Mouse (Mus musculus): ENCODE results near the gene Phf12.
"Not testable (repeated sequence)": the region's sequence is repeated elsewhere in the genome, so short reads cannot be mapped to it uniquely, and the experiment has no call there.

Gene Phf12

DNA sequence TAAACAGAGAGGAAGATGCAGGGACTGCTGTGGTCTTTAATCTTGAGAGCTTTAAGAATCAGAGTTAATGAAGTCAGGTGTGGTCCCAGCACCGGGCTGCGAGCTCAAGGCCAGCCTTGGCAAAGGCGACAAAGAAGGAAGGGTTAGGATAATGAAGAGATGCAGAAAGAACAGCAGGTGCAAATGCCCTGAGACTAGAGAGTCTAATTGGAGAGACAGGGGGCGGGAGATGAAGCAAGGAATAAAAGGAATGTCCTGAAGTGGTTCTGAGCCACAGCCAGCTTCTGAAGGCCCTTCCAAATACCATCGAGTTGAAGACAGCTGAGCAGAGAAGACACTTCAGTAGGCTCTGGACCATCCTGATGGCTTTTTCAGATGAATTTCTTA lies 50.2 kb downstream of the Phf12 start:
- DNase-seq, result peak; percentile 15

GRCm38 (mm10) chr11:78033931-78034617 lies 51.5 kb downstream of the Phf12 start:
- no peak for DNase-seq

DNA sequence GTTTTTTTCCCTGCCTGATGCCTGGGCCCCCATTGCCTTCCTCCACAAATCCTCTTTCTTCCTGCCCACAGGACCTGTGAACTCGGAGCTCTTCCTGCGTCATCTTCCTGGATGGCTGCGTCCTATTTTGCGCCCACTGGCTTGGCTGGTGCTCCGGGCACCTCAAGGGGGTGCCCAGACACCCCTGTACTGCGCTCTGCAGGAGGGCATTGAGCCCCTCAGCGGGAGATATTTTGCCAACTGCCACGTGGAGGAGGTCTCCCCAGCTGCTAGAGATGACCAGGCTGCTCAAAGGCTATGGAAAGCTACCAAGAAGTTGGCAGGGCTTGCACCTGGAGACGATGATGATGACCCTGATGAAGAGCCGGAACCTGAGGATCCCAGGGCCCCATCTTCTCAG lies 54.2 kb downstream of the Phf12 start:
- no peak for DNase-seq

DNA sequence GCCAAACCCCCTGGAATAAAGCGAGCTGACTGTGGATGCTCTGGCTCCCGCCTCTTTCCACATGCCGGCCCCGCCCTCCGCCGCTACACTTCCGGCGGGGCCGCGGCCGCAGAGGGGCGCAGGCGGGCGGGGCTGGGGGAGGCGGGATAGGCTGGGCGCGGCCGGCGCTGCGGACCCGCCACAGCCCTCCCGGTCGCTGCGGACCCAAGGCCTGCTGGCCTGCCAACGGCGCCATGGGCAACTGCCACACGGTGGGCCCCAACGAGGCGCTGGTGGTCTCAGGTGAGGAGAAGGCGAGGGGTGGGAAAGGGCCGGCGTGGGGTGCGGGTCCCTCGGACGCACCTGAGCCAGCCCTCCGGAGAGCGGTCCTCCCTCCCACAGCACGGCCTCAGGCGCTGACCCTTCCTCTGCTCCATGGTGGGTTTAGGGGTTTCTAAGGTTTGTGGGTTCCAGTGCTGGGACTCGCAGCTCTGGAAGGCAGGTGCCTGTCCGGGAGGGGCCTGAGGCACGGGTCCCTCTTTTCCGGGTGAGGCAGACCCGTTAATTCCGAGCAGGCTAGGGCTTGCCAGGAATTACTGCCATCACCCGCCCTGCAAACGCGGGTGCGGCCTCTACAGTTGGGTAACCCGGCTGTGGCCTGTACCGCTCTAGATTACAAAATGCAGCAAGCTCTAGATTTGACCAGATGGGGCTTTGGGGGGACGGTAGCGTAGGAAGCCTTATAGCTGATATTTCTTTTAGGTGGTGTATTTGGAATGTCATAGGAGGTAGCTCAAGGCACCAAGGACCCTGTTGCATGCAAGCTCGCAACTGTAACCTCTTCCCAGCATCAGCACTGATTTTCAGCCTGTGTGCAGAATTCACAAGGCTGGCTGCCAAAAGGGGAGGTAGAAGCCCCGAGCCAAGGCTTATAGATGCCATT lies 55.5 kb downstream of the Phf12 start, which contains the start of gene Flot2:
Gene Flot2, plus strand, starts transcription at position 101 of the 922 bp plus-strand sequence.
- peak; percentile 71 for DNase-seq

GRCm38 (mm10) chr11:78040878-78041277 lies 58.3 kb downstream of the Phf12 start:
- no peak for DNase-seq

DNA sequence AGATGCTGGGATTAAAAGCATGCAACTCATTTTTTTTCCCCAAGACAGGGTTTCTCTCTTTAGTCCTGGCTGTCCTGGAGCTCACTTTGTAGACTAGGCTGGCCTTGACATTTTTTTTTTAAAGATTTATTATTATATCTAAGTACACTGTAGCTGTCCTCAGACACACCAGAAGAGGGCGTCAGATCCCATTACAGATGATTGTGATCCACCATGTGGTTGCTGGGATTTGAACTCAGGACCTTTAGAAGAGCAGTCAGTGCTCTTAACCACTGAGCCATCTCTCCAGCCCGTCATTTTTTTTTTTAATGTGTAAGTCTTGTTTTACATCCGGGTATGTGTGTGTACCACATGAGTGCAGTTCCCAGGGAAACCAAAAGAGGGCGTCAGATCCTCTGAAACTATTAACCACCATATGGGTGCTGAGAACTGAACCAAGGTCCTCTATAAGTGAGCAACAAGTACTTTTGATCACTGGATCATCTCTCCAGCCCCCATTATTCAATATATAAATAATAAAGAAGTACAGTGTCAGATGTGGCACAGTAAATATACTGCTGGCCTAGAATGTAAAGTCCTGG lies 59.8 kb downstream of the Phf12 start:
- DNase-seq, result not testable (repeated sequence)

DNA sequence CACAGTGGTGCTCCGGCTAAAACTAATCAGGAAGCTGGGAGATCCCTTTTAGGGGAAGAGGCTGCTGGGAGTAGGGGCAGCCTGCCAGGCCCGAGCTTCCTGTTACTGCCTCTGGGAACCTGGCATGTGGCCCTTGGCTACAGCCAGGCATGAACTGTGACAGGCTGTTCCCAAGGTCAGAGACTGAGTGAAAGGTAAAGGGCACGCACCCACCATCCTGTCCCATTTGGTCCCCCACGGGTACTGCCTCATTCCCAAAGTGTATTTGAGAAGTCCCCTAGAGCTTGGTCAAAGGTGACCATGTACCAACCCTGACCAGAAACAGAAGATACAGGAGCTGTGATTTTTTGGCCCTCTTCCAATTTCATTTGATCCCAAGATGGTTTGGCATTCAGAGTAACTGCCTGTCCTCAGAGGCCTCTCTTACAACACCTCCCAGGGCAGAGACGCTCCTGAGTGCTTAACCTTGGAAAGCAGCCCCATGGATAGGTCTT lies 62.3 kb downstream of the Phf12 start:
- DNase-seq, result peak; percentile 93

GRCm38 (mm10) chr11:78048637-78049036 lies 66.1 kb downstream of the Phf12 start:
- not testable (repeated sequence) for DNase-seq

DNA sequence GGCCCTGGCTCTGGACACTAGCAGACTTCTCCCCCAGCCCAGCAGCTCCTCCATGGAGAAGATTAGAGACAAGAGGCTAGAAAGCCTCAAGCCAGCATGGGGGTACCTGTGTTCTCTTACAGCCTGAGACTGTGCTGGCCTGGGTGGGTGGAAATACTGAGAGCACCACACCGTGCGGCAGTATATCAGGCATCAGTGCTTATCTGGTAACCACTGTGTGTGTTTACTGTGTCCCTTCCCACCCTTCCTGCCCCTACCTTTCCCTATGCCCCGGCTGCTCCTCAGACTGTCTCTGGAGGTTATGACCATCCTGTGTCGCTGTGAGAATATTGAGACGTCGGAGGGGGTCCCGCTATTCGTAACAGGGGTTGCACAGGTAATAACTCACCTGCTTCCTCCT lies 70.5 kb downstream of the Phf12 start:
- no peak for DNase-seq

DNA sequence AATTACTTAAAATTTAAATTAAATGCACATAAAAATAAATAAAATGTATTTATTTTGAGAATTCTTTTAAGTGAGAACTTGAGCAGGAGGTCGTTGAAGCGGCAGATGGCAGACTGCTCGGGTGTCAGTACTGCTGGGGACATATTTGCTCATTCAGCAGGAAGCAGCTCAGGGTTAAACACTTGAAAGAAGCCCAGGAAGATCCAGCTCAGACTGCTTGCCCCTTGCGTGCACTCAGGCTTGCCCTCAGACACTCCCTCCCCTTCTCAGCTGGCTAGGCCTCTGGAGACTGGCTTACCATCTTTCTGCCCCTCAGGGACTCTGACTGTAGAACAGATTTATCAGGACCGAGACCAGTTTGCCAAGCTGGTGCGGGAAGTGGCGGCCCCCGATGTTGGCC lies 74.4 kb downstream of the Phf12 start:
- no peak for DNase-seq

DNA sequence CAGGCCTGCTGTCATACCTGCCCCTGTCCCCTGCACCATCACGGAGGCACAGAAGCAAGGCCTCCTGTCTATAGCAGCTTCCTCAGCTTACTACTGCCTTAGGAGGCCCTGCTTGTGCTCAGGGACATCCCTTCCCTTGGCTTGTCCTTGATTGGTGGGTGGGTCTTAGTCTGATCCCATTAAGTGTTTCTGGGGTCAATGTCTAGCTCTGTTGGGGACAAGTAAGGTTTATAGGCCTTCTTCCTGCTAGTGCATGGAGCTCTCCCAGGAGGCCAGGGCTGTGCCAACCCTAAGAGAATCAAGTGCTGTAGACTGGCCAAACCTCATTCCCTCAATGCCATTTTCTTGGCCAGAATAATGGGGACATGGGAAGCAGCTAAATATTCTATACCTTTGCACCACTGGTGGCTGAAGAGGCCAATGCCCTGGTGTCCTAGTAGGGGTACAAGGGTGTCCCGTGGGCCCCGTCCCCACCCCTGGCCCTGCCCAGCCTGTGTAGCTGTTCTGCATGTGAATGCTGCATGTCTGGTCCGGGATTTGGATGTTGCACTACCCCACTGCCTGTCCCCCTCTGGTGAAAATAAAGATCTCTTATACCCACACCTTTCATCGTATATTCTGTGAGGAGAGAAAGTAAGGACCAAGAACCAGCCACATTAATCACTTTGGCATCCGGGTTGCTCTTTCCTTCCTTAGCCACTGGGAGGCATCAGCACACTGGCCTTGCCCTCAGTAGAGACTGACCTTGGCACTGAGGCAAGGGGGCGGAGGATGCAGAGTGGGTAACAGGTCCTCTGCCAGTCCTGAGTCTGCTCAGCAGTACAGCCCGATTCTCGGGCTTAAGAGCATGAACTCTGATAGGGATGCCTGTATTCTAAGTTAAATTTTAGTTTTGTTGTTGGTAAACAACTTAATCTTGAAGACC lies 77.5 kb downstream of the Phf12 start:
- DNase-seq, result peak; percentile 89

DNA sequence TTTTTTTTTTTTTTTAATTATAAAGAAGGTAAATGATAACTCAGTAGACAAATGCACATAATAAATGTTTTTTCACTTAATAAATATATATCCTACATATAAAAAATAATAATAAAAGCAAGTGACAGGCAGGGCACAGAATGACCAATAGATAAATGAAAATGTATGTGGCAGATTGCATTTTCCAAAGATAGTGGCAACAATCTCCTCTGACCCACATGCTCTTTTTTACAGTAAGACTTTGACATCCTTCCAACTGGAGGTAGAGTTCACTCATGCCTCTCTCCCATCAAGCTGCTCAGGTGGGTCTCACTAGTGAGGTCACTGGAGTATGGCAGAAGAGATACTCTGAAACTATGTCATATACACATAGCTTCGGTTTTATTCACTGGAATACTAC lies 80.0 kb downstream of the Phf12 start:
- no peak for DNase-seq

DNA sequence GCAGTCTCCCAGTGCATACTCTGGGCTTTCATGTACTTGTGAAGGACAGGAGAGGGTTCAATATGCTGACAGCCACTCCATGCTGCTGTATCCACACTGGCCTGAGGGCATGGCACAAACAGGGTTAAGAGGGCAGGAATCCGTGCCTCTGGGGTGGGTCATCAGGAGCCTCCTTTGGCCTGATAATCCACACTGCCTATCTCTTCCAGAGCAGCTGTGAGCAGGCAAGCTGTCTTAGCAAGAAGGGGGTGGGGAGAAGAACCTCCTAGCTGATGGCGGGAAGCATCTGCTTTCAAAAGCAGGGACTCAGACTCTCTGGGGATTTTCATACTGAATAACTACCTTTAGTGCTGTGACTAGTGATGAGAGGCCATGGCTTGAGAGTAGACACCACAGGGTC lies 83.4 kb downstream of the Phf12 start:
- no peak for DNase-seq

- DNase-seq, result no peak
Measured at GRCm38 (mm10) chr11:78066641-78067040, 84.1 kb downstream of the Phf12 start.

DNA sequence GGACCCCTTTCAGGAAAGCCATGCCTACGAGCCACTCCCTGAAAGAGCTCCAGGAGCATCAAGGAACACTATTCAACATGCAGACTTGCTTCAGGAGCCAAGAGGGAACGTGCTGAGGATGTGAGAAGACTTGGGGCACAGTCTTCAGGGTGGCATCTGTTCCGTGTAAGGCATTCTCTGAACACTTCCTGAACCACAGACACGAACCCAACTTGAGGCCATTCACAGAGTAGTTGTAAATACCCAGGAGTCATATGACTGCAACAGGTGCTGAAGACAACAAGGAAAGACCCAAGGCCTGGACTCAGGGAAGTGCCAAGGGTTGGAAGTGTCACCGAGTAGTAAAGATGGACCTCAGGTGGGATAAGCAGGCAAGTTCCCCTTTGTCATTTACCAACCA lies 85.0 kb downstream of the Phf12 start:
- no peak for DNase-seq

GRCm38 (mm10) chr11:78069130-78069529 lies 86.6 kb downstream of the Phf12 start:
- no peak for DNase-seq

DNA sequence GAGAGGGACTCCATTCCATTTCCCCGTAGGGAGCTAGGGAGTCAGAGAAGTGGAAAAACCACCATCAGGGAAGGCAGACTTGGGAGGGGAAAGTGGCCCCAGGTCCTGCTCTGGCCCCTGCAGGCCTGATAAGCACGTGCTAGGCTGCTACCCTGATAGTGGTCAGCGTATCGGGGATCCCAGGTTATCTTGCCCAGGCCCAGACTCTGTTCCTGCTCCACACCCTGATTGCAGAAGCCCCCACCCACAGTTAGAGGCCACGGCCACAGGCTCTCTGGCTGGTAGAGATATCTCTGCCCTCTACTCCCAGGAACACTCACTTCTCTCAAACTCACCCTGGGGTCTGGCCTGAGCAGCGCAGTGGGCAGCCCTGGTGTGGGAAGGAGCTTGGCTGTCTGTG lies 87.1 kb downstream of the Phf12 start:
- DNase-seq, result no peak

- no peak for DNase-seq
Measured at GRCm38 (mm10) chr11:78071938-78072337, 89.4 kb downstream of the Phf12 start.

DNA sequence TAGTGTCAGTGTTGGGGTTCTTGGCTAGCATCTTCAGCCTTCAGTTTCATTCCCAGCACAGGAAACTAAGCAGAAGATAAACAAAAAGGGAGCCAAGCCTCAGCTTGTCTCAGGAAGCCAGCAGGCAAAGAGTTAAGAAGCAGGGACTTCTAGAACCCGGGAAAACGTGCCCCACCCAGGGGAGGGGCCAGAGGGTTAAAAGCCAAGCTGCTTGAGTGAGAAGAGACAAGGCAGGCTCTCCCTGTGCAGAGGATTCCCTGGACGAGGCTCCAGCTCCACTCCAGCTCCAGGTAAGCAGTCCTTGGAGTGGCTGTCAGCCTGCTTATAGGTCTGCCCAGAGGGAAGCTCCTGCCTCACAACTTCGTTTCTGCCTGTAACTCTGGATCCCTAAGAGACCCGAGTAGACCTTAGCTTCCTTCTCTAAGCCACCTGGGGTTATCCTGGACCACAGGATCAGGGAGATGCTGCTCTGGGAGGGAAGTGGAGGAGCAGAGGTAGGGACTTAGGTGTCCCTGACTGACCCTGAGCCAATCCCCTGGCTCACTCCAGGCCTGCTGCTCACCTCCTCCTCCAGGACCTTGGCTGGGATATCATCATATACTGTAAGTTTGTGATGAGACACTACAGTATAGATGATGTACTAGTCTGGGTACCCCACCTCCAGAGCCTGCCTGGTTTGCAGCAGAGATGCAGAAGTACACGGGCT lies 90.0 kb downstream of the Phf12 start:
- DNase-seq, result no peak

DNA sequence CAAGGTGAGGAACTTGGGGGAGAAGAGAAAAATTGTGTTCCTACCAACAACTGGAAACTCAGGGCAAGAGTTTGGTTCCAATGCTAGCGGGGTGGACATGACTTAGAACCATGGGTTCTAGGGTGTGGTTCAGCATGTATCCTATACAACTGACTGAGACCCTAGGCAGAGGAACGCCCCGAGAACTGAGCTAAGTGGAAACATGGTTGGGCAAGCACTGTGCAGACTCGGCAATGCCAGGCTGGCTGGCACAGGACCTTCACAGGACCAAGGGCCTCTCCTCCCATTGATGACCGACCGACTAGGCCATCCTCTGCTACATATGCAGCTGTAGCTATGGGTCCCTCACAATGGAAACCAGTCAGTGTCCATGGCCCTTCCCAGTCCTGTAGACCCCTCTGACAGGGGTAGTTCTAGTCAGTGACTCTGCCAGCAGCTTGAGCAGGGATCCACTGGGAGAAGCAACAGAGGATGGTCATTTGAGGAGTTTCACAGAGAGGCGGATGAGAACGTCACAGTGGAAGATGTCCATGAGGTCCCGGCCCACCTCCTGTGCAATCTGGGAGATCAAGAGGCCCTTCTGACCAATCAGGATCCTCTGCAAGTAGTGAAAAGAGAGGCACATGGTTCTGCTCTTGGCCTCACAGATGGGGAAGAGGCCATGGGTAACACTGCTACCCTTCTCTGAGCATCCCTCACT lies 91.2 kb downstream of the Phf12 start:
- DNase-seq, result no peak

- no peak for DNase-seq
Measured at GRCm38 (mm10) chr11:78074277-78074652, 91.7 kb downstream of the Phf12 start.
